Mouse (Mus musculus) kidney, adult 2 months (tissue): ENCODE measurements around the gene C1qtnf5. TPM values are rescaled to one million over a fixed set of nuclear protein-coding genes. Genes with fewer than 3 reads are reported as not detected.

Source experiments
- DNase-seq: peaks from one replicate; pipeline ENCODE4 v3.0.0; 2021
- H3K27ac ChIP-seq: fragments of 200-500 bp; 2 replicates; pipeline ENCODE4 v1.5.1; 2012; ENCODE audit warnings: low read depth, low read length, control low read depth, inconsistent platforms; ENCODE audit not compliant: insufficient read depth
- H3K27me3 ChIP-seq: fragments of 200-500 bp; replicated peaks from 2 replicates; pipeline ENCODE4 v1.6.1; 2012; ENCODE audit warnings: mild to moderate bottlenecking, moderate library complexity, low read length, inconsistent platforms; ENCODE audit not compliant: control insufficient read depth, insufficient read depth
- H3K36me3 ChIP-seq: fragments of 200-500 bp; 2 replicates; pipeline ENCODE4 v1.6.1; 2012; ENCODE audit warnings: mild to moderate bottlenecking, moderate library complexity, low read length, inconsistent platforms; ENCODE audit not compliant: control insufficient read depth, insufficient read depth
- H3K4me1 ChIP-seq: fragments of 200-500 bp; 2 replicates; pipeline ENCODE4 v1.6.1; 2011; ENCODE audit warnings: low read length; ENCODE audit not compliant: control insufficient read depth, insufficient read depth
- H3K4me3 ChIP-seq: fragments of 200-500 bp; 2 replicates; pipeline ENCODE4 v1.5.1; 2011; ENCODE audit warnings: mild to moderate bottlenecking, low read depth, low read length, control low read depth; ENCODE audit not compliant: insufficient read depth
- CTCF ChIP-seq: fragments of 200-500 bp; conservative IDR thresholded peaks from 2 replicates; pipeline ENCODE4 v1.5.1; 2011; ENCODE audit warnings: low read depth, mild to moderate bottlenecking, control low read depth, low read length, moderate library complexity, mixed read lengths; ENCODE audit not compliant: insufficient read depth, insufficient read length
- POLR2A ChIP-seq: fragments of 200-500 bp; IDR thresholded peaks from one replicate; pipeline ENCODE4 v1.6.1; 2011; ENCODE audit warnings: low read depth, low read length, control low read depth
- WGBS: fragments of 180-500 bp; shearing (Covaris S2); methylation state at CpG from one replicate; pipeline ENCODE4 v1.1.7; 2018; 5-methylcytosine and 5-hydroxymethylcytosine counted together
- polyA plus RNA-seq: library from polyadenylated mRNA; depleted of rRNA; stranded (reverse); fragments of >200 nt; gene quantifications from 2 replicates; pipeline ENCODE4 v1.2.3, GENCODE M21; 2012; rRNA removed

C1qtnf5 gene
- 16.8 and 19.6 TPM in 2 replicates for polyA plus RNA-seq

DNA sequence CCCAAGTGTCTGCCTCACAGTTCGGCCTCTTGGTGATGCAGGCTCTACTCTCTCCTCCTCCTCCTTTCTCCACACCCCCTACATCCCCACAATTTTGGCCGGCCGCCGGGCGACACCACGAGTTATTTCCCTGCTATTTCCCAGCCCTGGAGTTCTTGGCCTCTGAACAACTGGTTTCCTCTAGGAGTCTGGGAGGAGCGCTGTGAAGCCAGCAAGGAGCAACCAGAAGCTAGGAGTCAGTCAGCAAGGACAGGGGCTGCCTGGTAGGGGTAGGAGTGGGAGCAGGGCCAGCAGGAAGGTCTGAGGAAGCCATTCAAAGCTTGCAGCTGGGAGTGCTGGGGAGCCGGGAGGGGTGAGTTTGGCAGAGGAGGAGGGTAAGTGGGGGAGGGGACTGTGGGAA lies at the start of gene C1qtnf5:
C1qtnf5 (plus strand) TSS at position 136 of the 400 bp plus-strand sequence.
- 31% methylated on average over 8 of the region's 8 CpGs for WGBS
- no peak for TF ChIP-seq CTCF
- Histone ChIP-seq H3K27me3 (no peaks in the 10 kb centered on the region), H3K27ac (peak within 1 kb of the TSS; percentile 21; the same call in 1 of the 2 replicates), H3K36me3 (no peaks in the 10 kb centered on the region), H3K4me1 (peaks cover 4% of the 10 kb centered on the region; the same call in 1 of the 2 replicates), H3K4me3 (peak within 1 kb of the TSS; percentile 9; the same call in 1 of the 2 replicates)
- peak; percentile 92 for DNase-seq

DNA sequence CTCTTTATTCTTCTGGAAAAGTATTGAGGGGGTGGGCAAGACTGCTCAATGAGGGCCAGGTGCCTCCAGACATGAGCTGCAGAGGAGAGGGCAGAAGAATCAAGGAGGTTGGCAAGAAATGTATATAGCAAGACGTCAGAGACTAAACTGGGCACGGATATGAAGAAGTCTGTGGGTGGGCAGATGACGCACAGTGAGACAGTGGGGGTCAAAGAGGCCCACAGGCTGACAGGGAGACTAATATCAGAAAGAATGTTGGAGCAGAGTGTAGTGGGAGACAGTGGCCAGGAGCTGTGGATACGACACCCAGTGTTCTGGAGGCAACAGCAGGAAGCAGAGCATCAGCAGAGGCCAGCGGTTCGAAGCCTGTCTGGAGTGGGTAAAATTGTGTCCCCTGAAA lies 48.4 kb upstream of the C1qtnf5 start:
- Histone ChIP-seq H3K4me1 (no peaks in the 10 kb centered on the region), H3K36me3 (no peaks in the 10 kb centered on the region), H3K27me3 (no peaks in the 10 kb centered on the region), H3K27ac (no peak overlapping the region), H3K4me3 (no peak overlapping the region)
- DNase-seq, result no peak
- TF ChIP-seq CTCF, result no peak
- TF ChIP-seq POLR2A, result no peak
- WGBS, result 83% methylated on average over 6 of the region's 6 CpGs

DNA sequence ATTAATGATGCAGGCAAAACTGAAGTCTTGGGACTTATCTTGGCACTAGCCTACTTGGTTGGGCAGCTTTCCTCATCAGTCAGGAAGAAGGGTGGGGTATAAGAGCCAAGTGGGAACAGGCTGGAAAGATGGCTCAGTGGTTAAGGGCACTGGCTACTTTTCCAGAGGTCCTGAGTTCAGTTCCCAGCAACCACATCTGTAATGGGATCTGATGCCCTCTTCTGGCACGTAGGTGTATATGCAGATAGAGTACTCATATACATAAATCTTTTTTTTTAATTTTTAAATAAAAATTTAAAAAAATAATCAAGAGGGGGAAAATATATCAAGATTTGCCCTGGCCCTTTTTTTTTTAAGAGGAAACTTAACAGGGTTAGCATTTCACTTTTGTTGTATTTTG lies 41.9 kb upstream of the C1qtnf5 start:
- Histone ChIP-seq H3K27me3 (no peaks in the 10 kb centered on the region), H3K27ac (no peak overlapping the region), H3K4me1 (no peaks in the 10 kb centered on the region), H3K36me3 (no peaks in the 10 kb centered on the region), H3K4me3 (no peak overlapping the region)
- 40% methylated on average over 1 of the region's 1 CpGs for WGBS
- TF ChIP-seq CTCF (no peak), POLR2A (no peak)
- DNase-seq, result no peak

DNA sequence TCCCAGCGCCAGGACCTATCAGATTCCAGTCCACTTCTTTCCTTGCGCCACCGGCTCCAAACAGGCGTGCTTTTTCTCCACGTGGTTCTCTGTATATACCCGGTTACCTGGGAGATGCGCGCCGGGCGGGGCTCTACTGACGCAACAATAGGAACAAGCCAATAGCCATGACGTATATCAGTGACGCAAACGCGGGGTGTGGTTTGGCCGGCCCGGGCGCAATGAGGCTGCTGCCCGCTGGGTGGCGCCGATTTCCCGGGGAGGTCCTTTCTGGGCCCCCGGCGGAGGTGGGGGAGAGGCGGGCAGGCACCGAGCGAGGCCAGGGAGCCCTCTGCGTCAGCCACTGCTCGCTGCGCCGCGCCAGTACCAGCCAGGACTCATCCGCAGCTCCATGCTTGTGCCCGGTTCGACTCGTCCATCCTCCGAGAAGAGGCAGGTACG lies 40.2 kb upstream of the C1qtnf5 start, which contains the start of gene Usp2:
Usp2 (plus strand) TSS at position 237 of the 441 bp plus-strand sequence.
- under 1% methylated on average over 38 of the region's 38 CpGs for WGBS
- Histone ChIP-seq H3K4me1 (no peaks in the 10 kb centered on the region), H3K36me3 (no peaks in the 10 kb centered on the region), H3K27ac (0 out of 2 replicates have a peak within 1 kb of the TSS, but pooled peaks have one; percentile 30), H3K4me3 (peak within 1 kb of the TSS; percentile 68), H3K27me3 (no peaks in the 10 kb centered on the region)
- peak; percentile 100 for DNase-seq
- TF ChIP-seq CTCF (peak; percentile 75), POLR2A (no peak)

DNA sequence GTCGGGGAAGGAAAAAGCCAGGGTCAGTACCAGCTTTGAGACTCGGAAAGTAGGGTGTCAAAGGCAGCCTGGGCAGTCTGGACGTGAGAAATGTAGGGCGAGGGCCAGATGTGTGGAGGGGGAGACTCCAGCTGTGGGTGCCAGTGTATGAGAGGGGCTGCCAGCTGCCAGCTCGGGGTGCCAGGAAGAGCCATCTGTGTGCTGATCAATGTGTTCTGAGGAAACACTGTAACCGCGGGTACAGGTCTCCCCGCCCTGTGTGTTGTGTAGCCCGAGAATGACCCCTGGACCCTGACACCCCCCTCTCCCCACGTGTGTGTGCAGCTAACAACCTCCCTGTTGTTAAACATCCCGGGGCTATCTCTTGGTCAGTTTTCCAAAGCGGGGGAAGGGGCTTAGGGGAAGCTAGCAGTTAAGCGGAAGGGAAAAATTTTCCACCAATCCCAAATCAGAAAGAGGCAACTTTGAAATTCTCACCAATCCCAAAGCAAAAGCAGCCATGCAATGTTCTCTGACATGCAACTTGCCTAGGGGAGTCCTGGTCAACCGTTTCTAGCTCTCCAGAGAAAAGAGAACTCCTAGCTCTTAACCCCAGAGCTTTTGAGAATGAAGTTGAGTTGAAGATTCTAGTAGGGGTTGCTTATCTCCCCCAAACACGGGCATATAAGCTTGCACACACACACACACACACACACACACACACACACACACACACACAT lies 39.6 kb upstream of the C1qtnf5 start:
- Histone ChIP-seq H3K4me3 (peak overlapping the region; percentile 68), H3K4me1 (no peaks in the 10 kb centered on the region), H3K27ac (0 out of 2 replicates have a peak overlapping the region, but pooled peaks have one; percentile 30), H3K27me3 (no peaks in the 10 kb centered on the region), H3K36me3 (no peaks in the 10 kb centered on the region)
- no peak for DNase-seq
- TF ChIP-seq CTCF (no peak), POLR2A (no peak)
- 11% methylated on average over 15 of the region's 15 CpGs for WGBS

DNA sequence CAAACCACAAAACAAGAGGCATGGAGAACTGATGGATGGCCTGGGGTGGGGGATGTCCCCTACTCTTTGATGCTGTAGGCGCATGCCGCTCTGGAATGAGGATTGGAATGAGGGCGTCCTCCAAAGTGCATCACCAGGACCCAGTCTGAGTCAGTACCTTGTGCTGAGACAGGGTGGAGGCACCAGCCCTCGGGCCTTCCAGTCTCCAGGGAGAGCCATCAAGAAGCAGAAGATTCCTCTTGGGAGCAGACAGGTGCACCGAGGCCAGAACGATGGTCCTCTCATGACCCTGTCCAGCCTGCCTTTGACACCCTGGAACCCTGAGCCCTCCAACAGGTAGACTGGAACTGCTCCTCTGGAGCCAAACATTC lies 39.1 kb upstream of the C1qtnf5 start:
- no peak overlapping the region for H3K27ac ChIP-seq
- no peak for DNase-seq
- H3K36me3 ChIP-seq, result no peaks in the 10 kb centered on the region
- WGBS, result 88% methylated on average over 6 of the region's 6 CpGs
- TF ChIP-seq POLR2A (no peak), CTCF (no peak)
- H3K4me3 ChIP-seq, result no peak overlapping the region
- H3K27me3 ChIP-seq, result no peaks in the 10 kb centered on the region
- no peaks in the 10 kb centered on the region for H3K4me1 ChIP-seq

DNA sequence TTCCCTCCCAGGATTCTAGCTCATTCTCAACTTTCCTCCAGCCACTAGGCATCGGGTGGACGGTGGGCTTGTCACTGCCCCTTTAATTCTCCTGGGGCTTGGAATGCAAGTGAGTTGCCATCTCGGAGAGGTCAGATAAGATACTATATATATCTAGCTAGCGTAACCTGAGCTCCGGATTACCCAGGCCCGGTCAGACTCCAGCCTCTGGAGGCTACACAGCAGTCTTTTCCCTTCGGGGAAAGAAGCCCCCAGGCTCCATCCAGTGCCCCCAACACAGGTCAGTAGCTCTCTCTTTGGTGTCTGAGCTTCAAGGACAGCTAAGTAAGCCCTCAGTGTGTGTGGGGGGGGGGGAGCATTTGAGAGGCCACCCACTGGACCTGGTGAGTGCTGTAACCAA lies 37.8 kb upstream of the C1qtnf5 start:
- Histone ChIP-seq H3K27me3 (no peaks in the 10 kb centered on the region), H3K36me3 (no peaks in the 10 kb centered on the region), H3K4me3 (no peak overlapping the region), H3K4me1 (no peaks in the 10 kb centered on the region), H3K27ac (no peak overlapping the region)
- no peak for DNase-seq
- TF ChIP-seq POLR2A, result no peak
- no peak for TF ChIP-seq CTCF
- 50% methylated on average over 7 of the region's 7 CpGs for WGBS
